Mouse (Mus musculus) liver, embryonic 15.5 days (tissue): Measurements from ENCODE around the gene Ahdc1. TPM values are rescaled to one million over a fixed set of nuclear protein-coding genes. Genes with fewer than 3 reads are reported as not detected.
A peak's percentile ranks its signal among the peaks of the same experiment; 100 is the strongest.

Experiments used
- ATAC-seq: fragments of 200-750 bp; cut with Nextera tagmentation; 2 replicates; pipeline ENCODE4 v1.8.0; 2017; ENCODE audit warnings: moderate number of reproducible peaks, mild to moderate bottlenecking, moderate library complexity; ENCODE audit not compliant: insufficient read depth
- H3K27ac ChIP-seq: fragments of 300-500 bp; sonication (generic); replicated peaks from 2 replicates; pipeline ENCODE4 v1.5.1; 2015; ENCODE audit warnings: mild to moderate bottlenecking, inconsistent platforms
- H3K27me3 ChIP-seq: fragments of 300-500 bp; sonication (generic); 2 replicates; pipeline ENCODE4 v1.6.1; 2015; ENCODE audit warnings: mild to moderate bottlenecking, inconsistent platforms
- H3K36me3 ChIP-seq: fragments of 300-500 bp; sonication (generic); replicated peaks from 2 replicates; pipeline ENCODE4 v1.6.1; 2015; ENCODE audit warnings: moderate library complexity, mild to moderate bottlenecking, inconsistent platforms
- H3K4me1 ChIP-seq: fragments of 300-500 bp; sonication (generic); replicated peaks from 2 replicates; pipeline ENCODE4 v1.6.1; 2015; ENCODE audit warnings: inconsistent platforms
- H3K4me2 ChIP-seq: fragments of 300-500 bp; sonication (generic); 2 replicates; pipeline ENCODE4 v1.6.1; 2015; ENCODE audit warnings: moderate library complexity, mild to moderate bottlenecking, inconsistent platforms
- H3K4me3 ChIP-seq: fragments of 300-500 bp; sonication (generic); replicated peaks from 2 replicates; pipeline ENCODE4 v1.5.1; 2015; ENCODE audit warnings: mild to moderate bottlenecking, inconsistent platforms
- H3K9ac ChIP-seq: fragments of 300-500 bp; sonication (generic); 2 replicates; pipeline ENCODE4 v1.6.1; 2015; ENCODE audit warnings: moderate library complexity, mild to moderate bottlenecking, inconsistent platforms
- H3K9me3 ChIP-seq: fragments of 300-500 bp; sonication (generic); replicated peaks from 2 replicates; pipeline ENCODE4 v1.6.1; 2016; ENCODE audit warnings: inconsistent platforms
- WGBS: fragments of 180-500 bp; shearing (Covaris S2); methylation state at CpG from one replicate; pipeline ENCODE4 v1.1.7; 2015; ENCODE audit warnings: mixed read lengths; ENCODE audit not compliant: insufficient replicate concordance; 5-methylcytosine and 5-hydroxymethylcytosine counted together
- polyA plus RNA-seq: library from polyadenylated mRNA; unstranded; fragments of >200 nt; fragmentation: Nextera tagmentation; extraction: Ambion mirVana; gene quantifications from 2 replicates; pipeline ENCODE4 v1.2.1, GENCODE M21; 2015

Gene Ahdc1
- polyA plus RNA-seq, 1 experiment from 2014 or later = 1.1 TPM

GRCm38 (mm10) chr4:133050837-133051549 is 39.9 kb downstream of the Ahdc1 start:
- no peak overlapping the region for H3K4me2 ChIP-seq
- H3K4me3 ChIP-seq = no peak overlapping the region
- 44% methylated on average over 6 of the region's 6 CpGs for WGBS
- ATAC-seq = no peak
- peaks cover 52% of the 10 kb centered on the region for H3K4me1 ChIP-seq
- no peaks in the 10 kb centered on the region for H3K9me3 ChIP-seq
- no peaks in the 10 kb centered on the region for H3K27me3 ChIP-seq
- no peak overlapping the region for H3K9ac ChIP-seq
- no peaks in the 10 kb centered on the region for H3K36me3 ChIP-seq
- H3K27ac ChIP-seq = no peak overlapping the region

GRCm38 (mm10) chr4:133051550-133051865 is 40.4 kb downstream of the Ahdc1 start:
- no peak overlapping the region for H3K4me2 ChIP-seq
- H3K27me3 ChIP-seq = no peaks in the 10 kb centered on the region
- ATAC-seq = no peak
- no peak overlapping the region for H3K27ac ChIP-seq
- H3K9me3 ChIP-seq = no peaks in the 10 kb centered on the region
- no peak overlapping the region for H3K4me3 ChIP-seq
- no peaks in the 10 kb centered on the region for H3K36me3 ChIP-seq
- no peak overlapping the region for H3K9ac ChIP-seq
- H3K4me1 ChIP-seq = peaks cover 54% of the 10 kb centered on the region
- 51% methylated on average over 14 of the region's 14 CpGs for WGBS

GRCm38 (mm10) chr4:133052029-133052745 is 41.1 kb downstream of the Ahdc1 start:
- H3K4me1 ChIP-seq = peaks cover 54% of the 10 kb centered on the region
- H3K4me2 ChIP-seq = no peak overlapping the region
- WGBS = 50% methylated on average over 6 of the region's 6 CpGs
- H3K4me3 ChIP-seq = no peak overlapping the region
- no peak overlapping the region for H3K9ac ChIP-seq
- ATAC-seq = no peak
- no peak overlapping the region for H3K27ac ChIP-seq
- no peaks in the 10 kb centered on the region for H3K9me3 ChIP-seq
- no peaks in the 10 kb centered on the region for H3K27me3 ChIP-seq
- H3K36me3 ChIP-seq = no peaks in the 10 kb centered on the region

GRCm38 (mm10) chr4:133052995-133053572 is 42.0 kb downstream of the Ahdc1 start:
- Histone ChIP-seq H3K9me3 (no peaks in the 10 kb centered on the region), H3K4me2 (no peak overlapping the region), H3K27ac (no peak overlapping the region), H3K36me3 (no peaks in the 10 kb centered on the region), H3K27me3 (no peaks in the 10 kb centered on the region), H3K4me1 (peaks cover 58% of the 10 kb centered on the region), H3K9ac (no peak overlapping the region), H3K4me3 (no peak overlapping the region)
- WGBS = 71% methylated on average over 13 of the region's 13 CpGs
- no peak for ATAC-seq

- H3K4me1 ChIP-seq = peaks cover 70% of the 10 kb centered on the region
- no peak for ATAC-seq
- H3K9ac ChIP-seq = no peak overlapping the region
These were observed 43.5 kb downstream of the Ahdc1 start for GRCm38 (mm10) chr4:133054530-133054929.

GRCm38 (mm10) chr4:133055163-133055951 is 44.3 kb downstream of the Ahdc1 start:
- WGBS = 80% methylated on average over 8 of the region's 8 CpGs
- H3K27me3 ChIP-seq = no peaks in the 10 kb centered on the region
- no peak for ATAC-seq
- H3K36me3 ChIP-seq = no peaks in the 10 kb centered on the region
- H3K4me3 ChIP-seq = no peak overlapping the region
- peak overlapping the region; percentile 92; the same call in 1 of the 2 replicates for H3K27ac ChIP-seq
- peak overlapping the region; percentile 74; the same call in 1 of the 2 replicates for H3K4me2 ChIP-seq
- no peak overlapping the region for H3K9ac ChIP-seq
- peaks cover 69% of the 10 kb centered on the region for H3K4me1 ChIP-seq
- H3K9me3 ChIP-seq = no peaks in the 10 kb centered on the region

More at GRCm38 (mm10) chr4:133054530-133054929, 43.5 kb downstream of the Ahdc1 start:
- H3K4me2 ChIP-seq = no peak overlapping the region
- H3K27ac ChIP-seq = no peak overlapping the region
- 68% methylated on average over 6 of the region's 6 CpGs for WGBS
- no peaks in the 10 kb centered on the region for H3K36me3 ChIP-seq
- no peaks in the 10 kb centered on the region for H3K27me3 ChIP-seq
- H3K4me3 ChIP-seq = no peak overlapping the region
- no peaks in the 10 kb centered on the region for H3K9me3 ChIP-seq

- peak overlapping the region; percentile 30; the same call in 1 of the 2 replicates for H3K9ac ChIP-seq
- peaks cover 67% of the 10 kb centered on the region for H3K4me1 ChIP-seq
- H3K36me3 ChIP-seq = peaks cover 2% of the 10 kb centered on the region
- peak overlapping the region; percentile 74 for H3K4me2 ChIP-seq
- 2% methylated on average over 15 of the region's 15 CpGs for WGBS
- ATAC-seq = peak; percentile 35
- peak overlapping the region; percentile 92 for H3K27ac ChIP-seq
- H3K27me3 ChIP-seq = no peaks in the 10 kb centered on the region
- H3K9me3 ChIP-seq = no peaks in the 10 kb centered on the region
- H3K4me3 ChIP-seq = peak overlapping the region; percentile 42
These were observed 45.2 kb downstream of the Ahdc1 start for GRCm38 (mm10) chr4:133056069-133056890.

- peak overlapping the region; percentile 36 for H3K4me3 ChIP-seq
- H3K9ac ChIP-seq = peak overlapping the region; percentile 53
- WGBS = 1% methylated on average over 7 of the region's 7 CpGs
These were observed 46.5 kb downstream of the Ahdc1 start for GRCm38 (mm10) chr4:133057389-133058122.

GRCm38 (mm10) chr4:133058123-133058453 is 47.0 kb downstream of the Ahdc1 start:
- Histone ChIP-seq H3K4me3 (peak overlapping the region; percentile 36), H3K4me1 (peaks cover 59% of the 10 kb centered on the region), H3K4me2 (peak overlapping the region; percentile 76), H3K9ac (peak overlapping the region; percentile 53), H3K27me3 (no peaks in the 10 kb centered on the region), H3K9me3 (no peaks in the 10 kb centered on the region), H3K36me3 (peaks cover 20% of the 10 kb centered on the region), H3K27ac (peak overlapping the region; percentile 92)
- WGBS = 27% methylated on average over 4 of the region's 4 CpGs
- ATAC-seq = peak; percentile 43

More at GRCm38 (mm10) chr4:133057389-133058122, 46.5 kb downstream of the Ahdc1 start:
- no peaks in the 10 kb centered on the region for H3K27me3 ChIP-seq
- ATAC-seq = peak; percentile 87
- H3K9me3 ChIP-seq = no peaks in the 10 kb centered on the region
- peak overlapping the region; percentile 92 for H3K27ac ChIP-seq
- peak overlapping the region; percentile 76 for H3K4me2 ChIP-seq
- peaks cover 59% of the 10 kb centered on the region for H3K4me1 ChIP-seq
- peaks cover 15% of the 10 kb centered on the region for H3K36me3 ChIP-seq
